Mouse (Mus musculus) neutrophil, adult 65 days (primary cell): ENCODE measurements around the gene Abhd10. TPM values are rescaled to one million over a fixed set of nuclear protein-coding genes. Genes with fewer than 3 reads are reported as not detected.

Experiments used
- total RNA-seq: library from RNA; stranded (reverse); gene quantifications from 2 replicates; pipeline ENCODE4 v1.2.4, GENCODE M21; 2023

Gene Abhd10
- 20.4 and 23.8 TPM in 2 replicates for total RNA-seq

GRCm38 (mm10) chr16:45742615-45743476 lies at the start of gene Abhd10:
Gene Abhd10, minus strand, starts transcription at chr16:45742955.

GRCm38 (mm10) chr16:45724061-45724741 lies 18.6 kb downstream of the Abhd10 start, which contains the start of gene Tagln3:
Gene Tagln3, minus strand, starts transcription at chr16:45724608.

GRCm38 (mm10) chr16:45693558-45693957 lies 49.2 kb downstream of the Abhd10 start, which contains the start of gene Tmprss7:
Gene Tmprss7, minus strand, starts transcription at chr16:45693658.

Other genes starting within 250 kb of the Abhd10 start
- not detected in 2 replicates for gene Gm609, start 250.0 kb downstream of the Abhd10 start, total RNA-seq
- not detected in 2 replicates for gene Gm17783, start 210.9 kb downstream of the Abhd10 start, total RNA-seq
- not detected in 2 replicates for gene Slc9c1, start 207.6 kb downstream of the Abhd10 start, total RNA-seq
- gene Gcsam, start 132.6 kb downstream of the Abhd10 start, total RNA-seq, result not detected in 2 replicates
- not detected in 2 replicates for gene BC016579, start 88.9 kb downstream of the Abhd10 start, total RNA-seq
- gene Tmprss7, start 49.3 kb downstream of the Abhd10 start, total RNA-seq, result 0.69 TPM in 1 of 2 replicates, not detected in the other
- gene Tagln3, start 18.3 kb downstream of the Abhd10 start, total RNA-seq, result 0.54 TPM in 1 of 2 replicates, not detected in the other
- gene Phldb2, start 210.6 kb upstream of the Abhd10 start, total RNA-seq, result 3.1 and 3.5 TPM in 2 replicates